Mouse (Mus musculus) liver, embryonic 11.5 days (tissue): ENCODE measurements around the gene Kcnj9. TPM values are rescaled to one million over a fixed set of nuclear protein-coding genes. Genes with fewer than 3 reads are reported as not detected.

Source experiments
- ATAC-seq: fragments of 200-750 bp; cut with Nextera tagmentation; replicated peaks from 2 replicates; pipeline ENCODE4 v1.8.0; 2017; ENCODE audit warnings: moderate number of reproducible peaks, mild to moderate bottlenecking, moderate TSS enrichment, moderate library complexity; ENCODE audit not compliant: low FRiP score
- DNase-seq: peaks from one replicate; pipeline ENCODE4 v3.0.0-alpha.2; 2017; ENCODE audit warnings: low spot score
- H3K27ac ChIP-seq: fragments of 300-500 bp; sonication (generic); 2 replicates; pipeline ENCODE4 v1.5.1; 2014; ENCODE audit warnings: mild to moderate bottlenecking, low read depth, low read length, control low read depth
- H3K27me3 ChIP-seq: fragments of 300-500 bp; sonication (generic); replicated peaks from 2 replicates; pipeline ENCODE4 v1.6.1; 2014; ENCODE audit warnings: low read length, mixed read lengths; ENCODE audit not compliant: control insufficient read depth, insufficient read depth
- H3K36me3 ChIP-seq: fragments of 300-500 bp; sonication (generic); 2 replicates; pipeline ENCODE4 v1.6.1; 2014; ENCODE audit warnings: mild to moderate bottlenecking, low read length, moderate library complexity, mixed read lengths; ENCODE audit not compliant: control insufficient read depth, insufficient read depth
- H3K4me1 ChIP-seq: fragments of 300-500 bp; sonication (generic); replicated peaks from 2 replicates; pipeline ENCODE4 v1.6.1; 2014; ENCODE audit warnings: low read length, mixed read lengths; ENCODE audit not compliant: control insufficient read depth, insufficient read depth
- H3K4me2 ChIP-seq: fragments of 300-500 bp; sonication (generic); 2 replicates; pipeline ENCODE4 v1.6.1; 2014; ENCODE audit warnings: mild to moderate bottlenecking, control low read depth, moderate library complexity
- H3K4me3 ChIP-seq: fragments of 300-500 bp; sonication (generic); 2 replicates; pipeline ENCODE4 v1.5.1; 2014; ENCODE audit warnings: low read depth, low read length, control low read depth
- H3K9ac ChIP-seq: fragments of 300-500 bp; sonication (generic); 2 replicates; pipeline ENCODE4 v1.6.1; 2014; ENCODE audit warnings: low read depth, low read length, control low read depth
- H3K9me3 ChIP-seq: fragments of 300-500 bp; sonication (generic); 2 replicates; pipeline ENCODE4 v1.6.1; 2016; ENCODE audit warnings: low read length, inconsistent platforms, mixed read lengths; ENCODE audit not compliant: control insufficient read depth
- WGBS: fragments of 180-500 bp; shearing (Covaris S2); extraction: QIAGEN DNeasy Blood & Tissue Kit; methylation state at CpG from one replicate; pipeline ENCODE4 v1.1.7; 2014; 5-methylcytosine and 5-hydroxymethylcytosine counted together
- polyA plus RNA-seq: library from polyadenylated mRNA; unstranded; fragments of >200 nt; fragmentation: Nextera tagmentation; extraction: Ambion mirVana; gene quantifications from 2 replicates; pipeline ENCODE4 v1.2.1, GENCODE M21; 2014

Gene Kcnj9
- polyA plus RNA-seq, 1 experiment from 2014 or later = 0.51 TPM

DNA sequence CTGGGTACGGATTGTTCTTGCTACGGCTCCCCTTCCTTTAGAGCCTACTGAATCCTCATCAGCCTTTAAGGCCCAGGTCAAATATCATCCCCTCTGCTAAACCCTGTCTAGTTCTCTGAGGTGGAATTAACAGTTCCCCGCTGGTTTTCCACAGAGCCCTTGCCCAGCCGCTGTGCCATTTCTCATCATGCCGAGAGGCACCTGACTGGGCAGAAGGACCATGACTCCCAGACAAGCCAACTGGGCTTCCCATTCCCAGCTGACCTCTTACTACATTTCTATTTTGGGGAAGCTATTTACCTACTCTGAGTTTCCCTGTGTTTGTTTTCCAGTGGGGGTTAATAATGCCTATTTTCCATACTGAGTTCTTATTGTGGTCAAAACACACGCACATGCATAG lies 46.0 kb downstream of the Kcnj9 start:
- Histone ChIP-seq H3K36me3 (no peaks in the 10 kb centered on the region), H3K9ac (no peak overlapping the region), H3K27ac (no peak overlapping the region), H3K9me3 (no peaks in the 10 kb centered on the region), H3K4me2 (no peak overlapping the region), H3K27me3 (peaks cover 11% of the 10 kb centered on the region), H3K4me3 (no peak overlapping the region), H3K4me1 (no peaks in the 10 kb centered on the region)
- WGBS = 85% methylated on average over 6 of the region's 6 CpGs
- DNase-seq (no peak), ATAC-seq (no peak)

DNA sequence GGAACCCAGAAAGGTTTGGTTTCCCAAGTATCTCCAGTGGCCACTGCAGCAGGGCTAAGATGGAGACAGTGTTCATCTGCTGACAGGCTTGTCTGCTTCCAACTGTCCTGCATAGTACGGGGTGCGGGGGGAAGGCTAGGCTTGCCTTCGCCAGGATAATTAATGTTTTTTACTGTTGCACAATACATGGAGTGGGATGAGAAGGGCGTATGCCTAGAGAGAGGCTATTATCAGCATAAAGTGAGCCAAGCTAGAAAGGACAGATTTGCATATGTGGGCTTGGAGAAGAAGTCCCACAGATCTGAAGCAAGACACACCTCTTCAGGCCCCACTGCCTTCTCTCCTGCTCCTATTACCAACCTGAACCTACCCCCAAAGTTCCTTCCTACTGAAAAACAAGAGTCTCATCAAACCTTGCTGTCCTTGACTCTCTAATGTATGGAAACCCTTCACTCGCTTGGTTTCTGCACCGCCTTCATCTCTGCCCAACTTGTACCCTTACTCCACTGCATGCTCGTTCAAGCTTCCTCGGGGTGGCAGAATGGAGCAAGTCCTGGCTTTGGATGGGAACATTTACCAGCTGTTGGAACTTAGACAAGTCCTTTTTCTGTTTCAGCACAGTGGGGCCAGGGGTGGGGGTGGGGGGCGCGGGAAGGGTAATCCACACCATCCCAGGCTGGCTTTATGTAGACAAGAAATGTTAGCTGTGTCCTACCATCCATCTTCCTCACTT lies 47.4 kb downstream of the Kcnj9 start:
- H3K27ac ChIP-seq = no peak overlapping the region
- H3K9me3 ChIP-seq = no peaks in the 10 kb centered on the region
- ATAC-seq (no peak), DNase-seq (no peak)
- WGBS = 78% methylated on average over 10 of the region's 10 CpGs
- no peak overlapping the region for H3K9ac ChIP-seq
- no peak overlapping the region for H3K4me2 ChIP-seq
- no peaks in the 10 kb centered on the region for H3K36me3 ChIP-seq
- no peaks in the 10 kb centered on the region for H3K4me1 ChIP-seq
- H3K27me3 ChIP-seq = peaks cover 8% of the 10 kb centered on the region
- H3K4me3 ChIP-seq = no peak overlapping the region

DNA sequence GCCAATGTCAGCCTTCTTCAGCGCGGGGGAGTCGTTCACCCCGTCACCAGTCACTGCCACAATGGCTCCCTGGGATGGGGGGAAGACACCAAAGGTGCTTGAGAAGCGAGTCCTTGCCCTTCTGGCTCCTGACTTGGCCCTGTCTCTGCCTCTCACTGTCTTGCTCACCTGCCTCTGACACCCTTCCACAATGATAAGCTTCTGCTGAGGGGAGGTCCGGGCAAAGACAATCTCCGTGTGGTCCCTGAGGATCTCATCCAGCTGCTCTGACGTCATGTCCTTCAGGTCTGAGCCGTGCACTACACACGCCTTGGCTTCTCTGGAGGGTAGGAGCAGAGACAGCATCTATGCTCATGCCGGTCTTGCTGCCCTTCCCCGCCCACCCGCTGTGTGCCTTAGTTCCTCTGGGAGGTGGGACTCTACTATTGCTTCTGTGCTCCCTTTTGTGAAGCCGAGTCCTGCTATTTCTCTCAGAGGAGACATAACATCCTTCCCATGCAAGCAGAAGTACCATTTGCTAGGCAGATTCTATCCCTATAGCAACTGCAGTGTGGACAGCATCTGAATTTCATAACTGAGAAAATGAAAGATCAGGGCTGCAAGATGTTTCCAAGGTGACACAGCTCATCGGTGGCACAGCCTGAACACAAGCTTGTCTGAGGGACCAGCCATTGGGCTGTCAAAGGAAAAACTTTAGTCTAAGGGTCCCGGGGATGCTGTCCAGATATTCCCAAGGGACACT lies 49.2 kb downstream of the Kcnj9 start:
- DNase-seq (no peak), ATAC-seq (no peak)
- no peak overlapping the region for H3K9ac ChIP-seq
- 73% methylated on average over 16 of the region's 16 CpGs for WGBS
- peaks cover 8% of the 10 kb centered on the region for H3K27me3 ChIP-seq
- H3K36me3 ChIP-seq = no peaks in the 10 kb centered on the region
- no peak overlapping the region for H3K4me2 ChIP-seq
- no peaks in the 10 kb centered on the region for H3K9me3 ChIP-seq
- H3K4me3 ChIP-seq = no peak overlapping the region
- no peak overlapping the region for H3K27ac ChIP-seq
- H3K4me1 ChIP-seq = no peaks in the 10 kb centered on the region

DNA sequence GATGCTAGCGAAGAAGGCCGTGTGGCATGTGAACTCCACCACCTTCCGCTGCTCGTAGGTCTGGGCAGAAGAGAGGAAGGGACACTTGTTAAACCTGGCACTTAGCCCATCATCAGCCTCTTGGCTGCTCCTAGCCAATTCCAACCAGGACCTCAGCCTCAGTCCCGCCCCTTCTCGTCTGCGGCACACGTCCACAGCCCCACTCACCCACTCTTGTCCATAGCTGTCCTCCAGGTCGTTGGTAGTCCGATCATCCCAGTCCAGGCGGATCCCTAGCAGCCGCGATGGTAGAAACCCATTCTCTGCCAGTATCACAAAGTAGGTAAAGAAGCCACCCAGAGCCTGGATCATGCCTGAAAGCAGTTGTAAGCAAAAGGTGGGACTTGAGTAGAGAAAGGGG lies 50.8 kb downstream of the Kcnj9 start:
- Histone ChIP-seq H3K27ac (no peak overlapping the region), H3K4me1 (no peaks in the 10 kb centered on the region), H3K27me3 (no peaks in the 10 kb centered on the region), H3K9ac (no peak overlapping the region), H3K4me3 (no peak overlapping the region), H3K36me3 (no peaks in the 10 kb centered on the region), H3K4me2 (no peak overlapping the region), H3K9me3 (no peaks in the 10 kb centered on the region)
- no peak for ATAC-seq
- DNase-seq = no peak
- WGBS = 92% methylated on average over 13 of the region's 13 CpGs

DNA sequence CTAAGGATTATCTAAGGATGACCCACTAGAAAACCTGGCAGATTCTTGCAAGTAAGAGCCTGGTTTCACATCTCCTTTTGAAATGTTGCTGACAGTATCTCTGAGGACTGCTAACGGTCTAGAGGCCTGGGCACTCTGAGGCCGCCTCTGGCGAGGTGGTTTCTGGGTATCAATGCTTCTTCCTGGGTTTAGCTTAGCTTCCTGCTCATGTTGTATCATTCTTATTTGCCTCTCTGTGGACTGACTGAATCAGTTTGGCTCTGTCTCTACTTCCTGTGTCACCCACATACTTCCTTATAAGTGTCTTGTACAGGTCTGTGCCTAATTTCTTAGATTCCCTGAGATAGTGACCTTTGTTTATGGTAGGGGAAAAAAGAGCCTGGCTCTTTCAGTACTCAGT lies 51.9 kb downstream of the Kcnj9 start:
- no peak for DNase-seq
- 34% methylated on average over 3 of the region's 3 CpGs for WGBS

DNA sequence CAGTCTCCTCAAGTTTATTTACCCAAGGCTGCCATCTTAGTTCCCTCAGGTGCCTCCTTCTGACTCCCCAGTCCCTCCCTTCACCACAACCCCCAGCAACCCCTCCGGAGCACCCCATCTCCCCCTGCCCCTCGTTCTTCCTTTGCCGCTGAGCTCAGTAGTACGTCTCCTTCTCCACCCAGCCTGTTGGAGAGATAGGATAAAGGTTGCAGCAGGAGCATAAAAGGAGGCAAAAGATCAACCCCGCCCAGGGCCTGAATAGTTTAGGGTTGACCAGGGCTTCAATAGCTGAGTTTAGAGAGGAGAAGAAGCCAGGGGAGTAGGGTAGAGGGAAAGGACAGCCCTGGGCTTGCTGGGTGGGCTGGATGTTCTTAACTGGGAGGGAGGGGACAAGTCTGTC lies 54.6 kb downstream of the Kcnj9 start:
- H3K36me3 ChIP-seq = no peaks in the 10 kb centered on the region
- DNase-seq = no peak
- no peaks in the 10 kb centered on the region for H3K27me3 ChIP-seq
- H3K27ac ChIP-seq = no peak overlapping the region
- no peaks in the 10 kb centered on the region for H3K9me3 ChIP-seq
- no peak for ATAC-seq
- H3K9ac ChIP-seq = no peak overlapping the region
- H3K4me3 ChIP-seq = no peak overlapping the region
- H3K4me1 ChIP-seq = no peaks in the 10 kb centered on the region
- no peak overlapping the region for H3K4me2 ChIP-seq
- 73% methylated on average over 5 of the region's 5 CpGs for WGBS

More for the DNA sequence above, 51.9 kb downstream of the Kcnj9 start:
- no peak overlapping the region for H3K27ac ChIP-seq
- no peaks in the 10 kb centered on the region for H3K4me1 ChIP-seq
- no peaks in the 10 kb centered on the region for H3K9me3 ChIP-seq
- H3K4me2 ChIP-seq = no peak overlapping the region
- H3K36me3 ChIP-seq = no peaks in the 10 kb centered on the region
- ATAC-seq = no peak
- H3K4me3 ChIP-seq = no peak overlapping the region
- no peaks in the 10 kb centered on the region for H3K27me3 ChIP-seq
- H3K9ac ChIP-seq = no peak overlapping the region

DNA sequence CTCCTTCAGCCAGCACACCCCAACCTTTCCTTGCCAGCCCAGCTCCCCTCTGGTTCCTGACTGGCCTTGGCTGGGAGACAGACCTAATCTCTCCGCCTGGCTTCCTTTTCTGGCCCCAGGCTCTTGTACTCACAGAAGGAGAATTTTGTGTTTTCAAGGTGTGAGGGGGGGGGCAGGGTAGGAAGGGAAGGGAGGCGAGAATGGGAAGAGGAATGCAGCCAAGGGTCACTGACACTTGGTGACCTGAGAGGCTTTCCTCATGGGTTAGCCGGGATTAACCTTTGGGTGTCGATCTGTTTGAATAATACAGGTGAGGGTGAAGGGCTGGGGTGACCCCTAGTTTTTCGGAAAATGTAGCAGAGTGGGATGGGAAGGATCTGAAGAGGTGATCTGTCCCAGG lies 55.0 kb downstream of the Kcnj9 start:
- H3K27ac ChIP-seq = no peak overlapping the region
- no peaks in the 10 kb centered on the region for H3K36me3 ChIP-seq
- H3K4me3 ChIP-seq = no peak overlapping the region
- 60% methylated on average over 5 of the region's 5 CpGs for WGBS
- H3K4me1 ChIP-seq = no peaks in the 10 kb centered on the region
- no peak overlapping the region for H3K4me2 ChIP-seq
- no peak overlapping the region for H3K9ac ChIP-seq
- no peak for DNase-seq
- ATAC-seq = no peak
- H3K9me3 ChIP-seq = no peaks in the 10 kb centered on the region
- H3K27me3 ChIP-seq = no peaks in the 10 kb centered on the region

DNA sequence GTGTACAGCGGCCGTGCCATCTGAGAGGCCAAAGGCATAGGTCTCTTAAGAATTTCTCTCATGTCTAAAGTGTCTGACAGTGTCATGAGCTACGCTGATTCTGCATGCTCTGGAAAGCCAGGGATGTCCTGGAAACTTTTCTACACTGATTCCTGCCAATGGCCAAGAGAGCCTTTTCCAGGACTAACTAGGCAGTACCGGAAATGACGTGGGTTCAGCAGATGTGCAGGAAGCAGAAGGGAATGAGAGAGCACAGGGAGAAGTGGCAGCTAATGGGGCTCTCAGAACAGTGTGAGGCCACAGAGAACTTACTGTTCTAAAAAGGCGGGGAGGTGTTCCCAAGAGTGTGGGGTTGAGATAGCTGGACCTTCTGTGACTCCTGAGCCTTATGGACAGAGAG lies 55.7 kb downstream of the Kcnj9 start:
- Histone ChIP-seq H3K4me3 (no peak overlapping the region), H3K27me3 (no peaks in the 10 kb centered on the region), H3K36me3 (no peaks in the 10 kb centered on the region), H3K9me3 (no peaks in the 10 kb centered on the region), H3K27ac (no peak overlapping the region), H3K4me1 (no peaks in the 10 kb centered on the region), H3K9ac (no peak overlapping the region), H3K4me2 (no peak overlapping the region)
- WGBS = 77% methylated on average over 6 of the region's 6 CpGs
- no peak for DNase-seq
- no peak for ATAC-seq

DNA sequence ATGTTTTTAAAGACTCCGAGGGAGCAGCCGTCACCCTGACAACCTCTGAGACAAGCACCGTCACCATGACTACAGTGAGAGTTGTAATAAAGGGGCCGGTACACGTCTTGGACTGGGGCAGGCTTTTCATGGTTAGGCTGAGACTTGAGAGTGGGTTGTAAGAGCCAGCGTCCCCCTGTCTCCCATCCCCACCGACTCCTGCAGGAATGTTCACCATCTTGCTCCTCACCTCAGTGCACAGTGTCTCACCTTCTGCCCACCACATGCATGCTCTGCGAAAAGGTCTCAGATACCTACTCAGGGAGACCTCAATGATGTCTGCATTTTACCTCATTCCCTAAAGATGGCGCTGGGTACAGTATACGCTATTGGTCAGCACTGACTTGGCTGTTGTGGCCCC lies 57.4 kb downstream of the Kcnj9 start:
- DNase-seq = no peak
- no peak overlapping the region for H3K27ac ChIP-seq
- H3K4me1 ChIP-seq = no peaks in the 10 kb centered on the region
- ATAC-seq = no peak
- H3K27me3 ChIP-seq = no peaks in the 10 kb centered on the region
- no peak overlapping the region for H3K9ac ChIP-seq
- no peak overlapping the region for H3K4me2 ChIP-seq
- no peak overlapping the region for H3K4me3 ChIP-seq
- H3K9me3 ChIP-seq = no peaks in the 10 kb centered on the region
- no peaks in the 10 kb centered on the region for H3K36me3 ChIP-seq
- WGBS = 85% methylated on average over 10 of the region's 10 CpGs
